Mouse (Mus musculus) kidney, adult 2 months (tissue): ENCODE results near the gene Dcaf4. TPM values are rescaled to one million over a fixed set of nuclear protein-coding genes. Genes with fewer than 3 reads are reported as not detected.

Experiments used
- DNase-seq: peaks from one replicate; pipeline ENCODE4 v3.0.0; 2021
- H3K27ac ChIP-seq: fragments of 200-500 bp; 2 replicates; pipeline ENCODE4 v1.5.1; 2012; ENCODE audit warnings: low read depth, low read length, control low read depth, inconsistent platforms; ENCODE audit not compliant: insufficient read depth
- H3K27me3 ChIP-seq: fragments of 200-500 bp; replicated peaks from 2 replicates; pipeline ENCODE4 v1.6.1; 2012; ENCODE audit warnings: mild to moderate bottlenecking, moderate library complexity, low read length, inconsistent platforms; ENCODE audit not compliant: control insufficient read depth, insufficient read depth
- H3K36me3 ChIP-seq: fragments of 200-500 bp; 2 replicates; pipeline ENCODE4 v1.6.1; 2012; ENCODE audit warnings: mild to moderate bottlenecking, moderate library complexity, low read length, inconsistent platforms; ENCODE audit not compliant: control insufficient read depth, insufficient read depth
- H3K4me1 ChIP-seq: fragments of 200-500 bp; 2 replicates; pipeline ENCODE4 v1.6.1; 2011; ENCODE audit warnings: low read length; ENCODE audit not compliant: control insufficient read depth, insufficient read depth
- H3K4me3 ChIP-seq: fragments of 200-500 bp; 2 replicates; pipeline ENCODE4 v1.5.1; 2011; ENCODE audit warnings: mild to moderate bottlenecking, low read depth, low read length, control low read depth; ENCODE audit not compliant: insufficient read depth
- CTCF ChIP-seq: fragments of 200-500 bp; conservative IDR thresholded peaks from 2 replicates; pipeline ENCODE4 v1.5.1; 2011; ENCODE audit warnings: low read depth, mild to moderate bottlenecking, control low read depth, low read length, moderate library complexity, mixed read lengths; ENCODE audit not compliant: insufficient read depth, insufficient read length
- POLR2A ChIP-seq: fragments of 200-500 bp; IDR thresholded peaks from one replicate; pipeline ENCODE4 v1.6.1; 2011; ENCODE audit warnings: low read depth, low read length, control low read depth
- WGBS: fragments of 180-500 bp; shearing (Covaris S2); methylation state at CpG from one replicate; pipeline ENCODE4 v1.1.7; 2018; 5-methylcytosine and 5-hydroxymethylcytosine counted together
- polyA plus RNA-seq: library from polyadenylated mRNA; depleted of rRNA; stranded (reverse); fragments of >200 nt; gene quantifications from 2 replicates; pipeline ENCODE4 v1.2.3, GENCODE M21; 2012

Gene Dcaf4
- polyA plus RNA-seq, 1 experiment = 11.2 TPM

GRCm38 (mm10) chr12:83560189-83560588 lies 39.9 kb downstream of the Dcaf4 start:
- peaks cover 3% of the 10 kb centered on the region; the same call in 1 of the 2 replicates for H3K4me1 ChIP-seq
- no peaks in the 10 kb centered on the region for H3K27me3 ChIP-seq
- H3K36me3 ChIP-seq = no peaks in the 10 kb centered on the region; the same call in none of the 2 replicates
- H3K4me3 ChIP-seq = no peak overlapping the region
- TF ChIP-seq CTCF = no peak
- WGBS = 82% methylated on average over 6 of the region's 6 CpGs
- DNase-seq = no peak
- no peak overlapping the region for H3K27ac ChIP-seq

GRCm38 (mm10) chr12:83562589-83562988 lies 42.3 kb downstream of the Dcaf4 start:
- H3K27me3 ChIP-seq = no peaks in the 10 kb centered on the region
- TF ChIP-seq CTCF (no peak), POLR2A (no peak)
- peaks cover under 1% of the 10 kb centered on the region for H3K36me3 ChIP-seq
- DNase-seq = no peak
- peaks cover 3% of the 10 kb centered on the region; the same call in 1 of the 2 replicates for H3K4me1 ChIP-seq
- H3K4me3 ChIP-seq = no peak overlapping the region
- 96% methylated on average over 3 of the region's 3 CpGs for WGBS
- no peak overlapping the region for H3K27ac ChIP-seq

GRCm38 (mm10) chr12:83569866-83570265 lies 49.6 kb downstream of the Dcaf4 start:
- no peak for TF ChIP-seq CTCF
- TF ChIP-seq POLR2A = no peak
- DNase-seq = no peak
- peaks cover 3% of the 10 kb centered on the region for H3K36me3 ChIP-seq
- WGBS = 84% methylated on average over 3 of the region's 3 CpGs
- no peaks in the 10 kb centered on the region for H3K27me3 ChIP-seq
- H3K27ac ChIP-seq = no peak overlapping the region
- no peaks in the 10 kb centered on the region for H3K4me1 ChIP-seq
- no peak overlapping the region for H3K4me3 ChIP-seq

GRCm38 (mm10) chr12:83572717-83573116 lies 52.5 kb downstream of the Dcaf4 start:
- Histone ChIP-seq H3K4me1 (no peaks in the 10 kb centered on the region), H3K27me3 (no peaks in the 10 kb centered on the region), H3K4me3 (no peak overlapping the region), H3K36me3 (peaks cover 1% of the 10 kb centered on the region; the same call in 1 of the 2 replicates), H3K27ac (no peak overlapping the region)
- DNase-seq = no peak
- TF ChIP-seq CTCF = no peak
- TF ChIP-seq POLR2A = no peak
- 65% methylated on average over 5 of the region's 5 CpGs for WGBS

GRCm38 (mm10) chr12:83577445-83577844 lies 57.2 kb downstream of the Dcaf4 start:
- no peaks in the 10 kb centered on the region for H3K27me3 ChIP-seq
- H3K36me3 ChIP-seq = no peaks in the 10 kb centered on the region; the same call in 1 of the 2 replicates
- WGBS = 95% methylated on average over 5 of the region's 5 CpGs
- TF ChIP-seq CTCF (no peak), POLR2A (no peak)
- H3K4me1 ChIP-seq = peaks cover 19% of the 10 kb centered on the region
- no peak overlapping the region for H3K4me3 ChIP-seq
- no peak for DNase-seq
- no peak overlapping the region for H3K27ac ChIP-seq

- TF ChIP-seq CTCF = no peak
- TF ChIP-seq POLR2A = no peak
- H3K36me3 ChIP-seq = no peaks in the 10 kb centered on the region; the same call in 1 of the 2 replicates
- H3K4me3 ChIP-seq = no peak overlapping the region
- no peak overlapping the region for H3K27ac ChIP-seq
- peaks cover 19% of the 10 kb centered on the region for H3K4me1 ChIP-seq
- H3K27me3 ChIP-seq = no peaks in the 10 kb centered on the region
- 98% methylated on average over 2 of the region's 2 CpGs for WGBS
- no peak for DNase-seq
These were observed 58.1 kb downstream of the Dcaf4 start for GRCm38 (mm10) chr12:83578356-83578755.

GRCm38 (mm10) chr12:83578896-83579569 lies 58.8 kb downstream of the Dcaf4 start:
- Histone ChIP-seq H3K4me1 (peaks cover 19% of the 10 kb centered on the region), H3K4me3 (no peak overlapping the region), H3K27ac (peak overlapping the region; percentile 30), H3K27me3 (no peaks in the 10 kb centered on the region), H3K36me3 (no peaks in the 10 kb centered on the region; the same call in 1 of the 2 replicates)
- no peak for TF ChIP-seq CTCF
- DNase-seq = peak; percentile 88
- WGBS = 32% methylated on average over 3 of the region's 3 CpGs
